Mouse (Mus musculus) kidney, embryonic 16.5 days (tissue): ENCODE results near the gene Camk1g. TPM values are rescaled to one million over a fixed set of nuclear protein-coding genes. Genes with fewer than 3 reads are reported as not detected.

ENCODE experiments used
- ATAC-seq: fragments of 200-750 bp; cut with Nextera tagmentation; 2 replicates; pipeline ENCODE4 v1.8.0; 2017; ENCODE audit warnings: moderate TSS enrichment; ENCODE audit not compliant: low FRiP score, low TSS enrichment
- H3K27ac ChIP-seq: fragments of 300-500 bp; sonication (generic); 2 replicates; pipeline ENCODE4 v1.5.1; 2014; ENCODE audit warnings: low read length
- H3K27me3 ChIP-seq: fragments of 300-500 bp; sonication (generic); 2 replicates; pipeline ENCODE4 v1.6.1; 2014; ENCODE audit warnings: low read length, control low read depth, mixed read lengths; ENCODE audit not compliant: insufficient read depth
- H3K36me3 ChIP-seq: fragments of 300-500 bp; sonication (generic); 2 replicates; pipeline ENCODE4 v1.6.1; 2014; ENCODE audit warnings: low read length, control low read depth, mixed read lengths; ENCODE audit not compliant: insufficient read depth
- H3K4me1 ChIP-seq: fragments of 300-500 bp; sonication (generic); 2 replicates; pipeline ENCODE4 v1.6.1; 2014; ENCODE audit warnings: low read length, control low read depth, mixed read lengths; ENCODE audit not compliant: insufficient read depth
- H3K4me2 ChIP-seq: fragments of 300-500 bp; sonication (generic); replicated peaks from 2 replicates; pipeline ENCODE4 v1.6.1; 2014; ENCODE audit warnings: low read depth, low read length
- H3K4me3 ChIP-seq: fragments of 300-500 bp; sonication (generic); 2 replicates; pipeline ENCODE4 v1.5.1; 2014; ENCODE audit warnings: mild to moderate bottlenecking, low read length
- H3K9ac ChIP-seq: fragments of 300-500 bp; sonication (generic); replicated peaks from 2 replicates; pipeline ENCODE4 v1.6.1; 2014; ENCODE audit warnings: low read length
- H3K9me3 ChIP-seq: fragments of 300-500 bp; sonication (generic); 2 replicates; pipeline ENCODE4 v1.6.1; 2016; ENCODE audit warnings: low read length, control low read depth
- WGBS: fragments of 180-500 bp; shearing (Covaris S2); extraction: QIAGEN DNeasy Blood & Tissue Kit; methylation state at CpG from one replicate; pipeline ENCODE4 v1.1.7; 2014; 5-methylcytosine and 5-hydroxymethylcytosine counted together
- polyA plus RNA-seq: library from polyadenylated mRNA; unstranded; fragments of >200 nt; fragmentation: Nextera tagmentation; extraction: Ambion mirVana; gene quantifications from 2 replicates; pipeline ENCODE4 v1.2.1, GENCODE M21; 2015

Gene Camk1g
- polyA plus RNA-seq = 14.1 and 16.2 TPM in 2 replicates

DNA sequence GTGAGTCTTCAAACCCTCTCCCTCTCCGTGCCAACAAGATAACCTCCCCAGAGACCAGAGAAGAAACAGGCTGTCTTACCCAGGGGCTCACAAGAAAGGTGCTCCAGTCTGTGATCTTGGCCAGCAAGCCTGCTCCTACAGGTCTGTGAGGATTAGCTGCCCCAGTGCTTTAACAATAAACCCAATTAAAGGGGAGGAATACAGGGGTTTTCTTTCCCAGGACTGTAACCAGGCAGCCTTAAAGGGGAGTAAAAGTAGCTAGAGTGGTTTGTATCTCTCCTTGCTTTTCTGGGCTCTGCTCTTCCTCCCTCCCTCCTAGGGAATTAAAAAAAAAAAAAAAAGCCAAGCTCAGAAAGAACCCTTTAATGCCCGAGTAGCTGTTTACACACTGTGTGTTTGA is at the start of gene Camk1g:
Gene Camk1g (minus strand): TSS at position 203 of the 400 bp plus-strand sequence.
- no peak within 1 kb of the TSS; the same call in 1 of the 2 replicates for H3K27ac ChIP-seq

DNA sequence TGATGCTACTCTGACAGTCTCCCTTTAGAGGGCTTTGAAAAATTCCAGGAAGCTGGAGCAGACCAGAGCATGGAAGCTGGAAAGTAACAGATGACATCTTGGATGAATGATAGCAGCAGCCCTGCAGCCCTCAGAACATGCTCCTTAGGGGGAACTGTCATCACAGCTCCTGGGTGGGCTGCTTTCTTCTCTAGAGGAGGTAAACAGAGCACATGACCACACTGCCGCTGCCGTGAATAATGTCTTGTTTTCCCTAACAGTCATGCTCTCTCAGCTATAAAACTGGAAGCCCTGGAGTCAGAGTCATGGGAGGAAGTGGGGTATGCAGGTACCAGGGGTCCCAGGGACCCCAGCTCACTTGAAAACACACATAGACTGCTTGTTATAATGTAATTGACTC is 49.1 kb upstream of the Camk1g start:
- Histone ChIP-seq H3K4me1 (peaks cover 26% of the 10 kb centered on the region), H3K36me3 (no peaks in the 10 kb centered on the region), H3K4me2 (no peak overlapping the region), H3K9ac (peak overlapping the region; percentile 39; the same call in 1 of the 2 replicates), H3K9me3 (no peaks in the 10 kb centered on the region), H3K27ac (peak overlapping the region; percentile 35; the same call in 1 of the 2 replicates), H3K27me3 (no peaks in the 10 kb centered on the region), H3K4me3 (no peak overlapping the region)
- ATAC-seq = peak; percentile 64; the same call in 1 of the 2 replicates
- WGBS = 0% methylated on average over 2 of the region's 2 CpGs

More for the DNA sequence above, at the start of gene Camk1g:
- Histone ChIP-seq H3K4me2 (peak within 1 kb of the TSS; percentile 67), H3K9ac (peak within 1 kb of the TSS; percentile 53), H3K4me3 (peak within 1 kb of the TSS; percentile 54), H3K27me3 (no peaks in the 10 kb centered on the region), H3K9me3 (no peaks in the 10 kb centered on the region), H3K4me1 (peaks cover 23% of the 10 kb centered on the region), H3K36me3 (no peaks in the 10 kb centered on the region)
- 3% methylated on average over 2 of the region's 2 CpGs for WGBS
- ATAC-seq = peak; percentile 87

DNA sequence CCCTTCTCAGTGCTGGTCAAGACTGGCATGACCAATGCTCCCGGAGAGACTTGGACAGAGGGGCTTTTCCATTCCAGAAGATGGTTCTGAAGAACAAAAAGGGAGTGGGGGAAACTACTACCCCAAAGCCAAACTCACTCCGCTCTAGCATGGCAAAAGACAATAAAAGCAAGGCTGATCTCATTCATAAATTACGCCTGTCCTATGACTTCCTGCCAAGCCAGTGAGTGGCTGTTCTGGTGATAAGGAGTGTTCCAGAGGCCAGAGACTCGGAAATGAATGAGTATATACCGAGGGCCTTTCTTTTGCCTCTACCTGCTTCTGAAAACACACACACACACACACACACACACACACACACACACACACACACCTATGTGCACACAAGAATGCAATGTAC is 48.6 kb upstream of the Camk1g start:
- Histone ChIP-seq H3K4me3 (no peak overlapping the region), H3K4me2 (no peak overlapping the region), H3K9ac (no peak overlapping the region), H3K4me1 (peaks cover 23% of the 10 kb centered on the region), H3K27ac (0 out of 2 replicates have a peak overlapping the region, but pooled peaks have one; percentile 35), H3K27me3 (no peaks in the 10 kb centered on the region), H3K9me3 (no peaks in the 10 kb centered on the region), H3K36me3 (no peaks in the 10 kb centered on the region)
- ATAC-seq = no peak
- WGBS = 31% methylated on average over 5 of the region's 5 CpGs

DNA sequence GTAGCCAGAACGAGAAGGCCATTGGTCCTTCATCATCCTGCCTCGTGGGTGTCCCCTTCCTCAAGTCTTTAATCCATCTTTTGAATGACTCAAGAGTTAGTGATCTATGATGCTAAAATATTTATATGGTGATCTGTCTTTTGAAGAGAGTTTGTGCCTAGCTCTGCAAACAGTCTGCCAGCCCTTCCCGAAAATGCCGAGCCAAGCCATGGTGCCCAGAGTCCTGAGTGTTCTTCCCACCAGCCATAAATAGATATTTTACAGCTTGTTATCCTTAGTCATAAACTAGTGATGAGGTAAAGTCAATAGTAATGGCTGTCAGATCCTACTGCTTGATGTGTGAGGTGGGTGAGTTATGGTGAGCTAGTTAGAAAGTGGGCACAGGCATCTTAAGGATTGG is 44.0 kb upstream of the Camk1g start:
- Histone ChIP-seq H3K4me1 (peaks cover 9% of the 10 kb centered on the region), H3K9me3 (no peaks in the 10 kb centered on the region), H3K27me3 (no peaks in the 10 kb centered on the region; the same call in 1 of the 2 replicates), H3K36me3 (no peaks in the 10 kb centered on the region), H3K4me3 (no peak overlapping the region), H3K27ac (no peak overlapping the region), H3K4me2 (no peak overlapping the region), H3K9ac (no peak overlapping the region)
- no peak for ATAC-seq
- 82% methylated on average over 4 of the region's 4 CpGs for WGBS

DNA sequence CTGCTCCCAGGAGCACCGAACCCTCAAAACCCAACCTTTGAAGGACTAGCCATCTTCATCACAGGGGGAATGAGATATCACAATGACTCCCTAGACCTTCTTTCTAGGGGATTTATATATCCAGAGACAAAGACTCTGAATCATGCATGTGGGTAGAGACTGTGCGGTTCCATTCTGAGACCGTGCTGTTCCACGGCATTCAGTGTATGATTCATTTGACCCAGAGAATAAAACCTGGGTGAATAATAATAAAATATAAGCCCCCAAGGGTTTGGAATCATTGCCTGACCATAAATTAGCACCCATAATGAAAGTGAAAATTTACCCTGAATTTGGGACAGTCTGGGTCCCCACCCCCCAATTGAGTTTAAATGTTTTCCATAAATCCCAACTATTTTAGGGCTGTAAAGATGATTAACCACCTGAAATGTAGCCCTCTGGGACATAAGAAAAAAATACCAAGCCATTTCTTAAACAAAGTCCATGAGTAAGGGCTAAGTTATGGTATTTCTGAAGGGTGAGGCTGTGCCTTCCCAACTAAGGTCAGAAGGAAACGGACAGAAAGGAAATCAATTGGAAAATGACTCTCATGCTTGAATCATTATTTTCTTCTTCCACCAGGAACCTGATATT is 43.4 kb upstream of the Camk1g start:
- no peak overlapping the region for H3K4me3 ChIP-seq
- no peak for ATAC-seq
- no peaks in the 10 kb centered on the region for H3K36me3 ChIP-seq
- no peak overlapping the region for H3K9ac ChIP-seq
- H3K27me3 ChIP-seq = no peaks in the 10 kb centered on the region; the same call in 1 of the 2 replicates
- 75% methylated on average over 5 of the region's 5 CpGs for WGBS
- no peak overlapping the region for H3K27ac ChIP-seq
- H3K4me2 ChIP-seq = no peak overlapping the region
- peaks cover 4% of the 10 kb centered on the region for H3K4me1 ChIP-seq
- H3K9me3 ChIP-seq = no peaks in the 10 kb centered on the region

DNA sequence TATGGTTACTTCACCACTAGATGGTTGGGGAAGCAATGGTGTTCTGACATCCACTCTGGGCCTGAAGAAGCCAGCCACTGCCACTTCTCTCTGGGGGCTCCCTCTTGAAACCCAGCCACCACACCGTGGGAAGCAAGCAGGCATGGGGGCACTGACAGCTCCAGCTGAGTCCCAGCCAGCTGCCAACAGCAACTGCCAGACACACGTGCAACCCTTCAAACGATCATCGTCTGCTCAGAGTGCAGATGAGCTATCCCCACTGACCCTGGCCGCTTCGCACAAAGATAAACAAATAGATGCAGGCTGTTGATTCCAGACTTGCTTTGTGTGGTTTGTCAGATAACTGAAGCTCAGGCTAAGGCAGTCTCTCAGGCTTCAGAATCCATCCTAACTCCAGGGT is 37.4 kb upstream of the Camk1g start:
- no peak overlapping the region for H3K4me3 ChIP-seq
- H3K27me3 ChIP-seq = no peaks in the 10 kb centered on the region; the same call in 1 of the 2 replicates
- H3K27ac ChIP-seq = no peak overlapping the region
- WGBS = 41% methylated on average over 6 of the region's 6 CpGs
- no peaks in the 10 kb centered on the region for H3K36me3 ChIP-seq
- H3K9ac ChIP-seq = no peak overlapping the region
- no peaks in the 10 kb centered on the region for H3K4me1 ChIP-seq
- H3K9me3 ChIP-seq = no peaks in the 10 kb centered on the region
- no peak for ATAC-seq
- no peak overlapping the region for H3K4me2 ChIP-seq

DNA sequence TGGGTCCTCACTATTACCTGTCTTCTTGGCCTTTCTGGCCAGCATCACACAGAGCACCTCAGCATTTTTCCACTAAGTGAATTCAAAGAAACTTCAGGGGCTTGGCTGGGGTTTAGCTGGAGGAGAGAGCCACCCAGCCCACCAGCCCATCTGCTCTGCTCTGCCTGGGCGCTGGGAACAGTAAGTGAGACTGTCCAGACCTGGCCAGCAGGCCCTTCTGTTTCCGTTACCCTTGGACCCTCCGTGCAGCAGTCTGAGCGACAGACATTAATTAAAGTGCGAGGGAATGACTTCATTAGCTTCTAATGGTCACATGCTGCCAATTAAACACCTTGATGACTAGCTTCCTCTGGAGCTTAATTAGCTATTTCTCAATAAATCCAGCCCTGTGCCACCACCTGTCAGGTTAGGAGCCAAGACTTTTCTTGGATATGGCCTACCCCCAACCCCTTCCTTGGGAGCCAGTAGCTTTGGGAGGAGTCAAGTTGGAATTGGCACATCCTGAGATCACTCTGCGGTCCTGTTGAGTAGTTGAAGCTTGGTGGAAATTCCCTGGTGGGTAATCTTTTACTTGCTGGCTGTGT is 36.1 kb upstream of the Camk1g start:
- no peak overlapping the region for H3K4me3 ChIP-seq
- H3K4me1 ChIP-seq = no peaks in the 10 kb centered on the region
- H3K27ac ChIP-seq = no peak overlapping the region
- WGBS = 64% methylated on average over 6 of the region's 6 CpGs
- no peaks in the 10 kb centered on the region; the same call in 1 of the 2 replicates for H3K27me3 ChIP-seq
- no peaks in the 10 kb centered on the region for H3K36me3 ChIP-seq
- H3K9me3 ChIP-seq = no peaks in the 10 kb centered on the region
- H3K4me2 ChIP-seq = no peak overlapping the region
- no peak for ATAC-seq
- no peak overlapping the region for H3K9ac ChIP-seq

DNA sequence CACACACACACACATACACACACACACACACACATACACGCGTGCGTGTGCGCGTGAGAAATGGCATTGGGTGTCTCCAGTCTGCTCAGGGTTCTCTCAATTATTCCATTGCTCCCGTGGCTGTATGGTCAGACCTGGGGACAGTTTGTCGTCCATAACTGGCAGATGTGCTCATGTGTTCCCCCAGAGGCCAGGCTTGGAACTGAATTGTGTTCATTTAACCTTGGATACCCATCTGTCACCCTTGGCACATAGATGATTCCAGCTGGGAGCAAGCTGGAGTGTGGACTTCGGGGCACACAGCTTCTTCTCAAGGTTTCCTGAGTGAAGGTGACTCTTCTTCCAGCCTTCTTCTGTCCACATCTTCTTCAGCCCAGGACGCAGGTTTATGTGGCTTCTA is 31.6 kb upstream of the Camk1g start:
- H3K4me2 ChIP-seq = no peak overlapping the region
- H3K4me1 ChIP-seq = no peaks in the 10 kb centered on the region
- no peak for ATAC-seq
- H3K9me3 ChIP-seq = no peaks in the 10 kb centered on the region
- no peaks in the 10 kb centered on the region for H3K27me3 ChIP-seq
- H3K27ac ChIP-seq = no peak overlapping the region
- WGBS = 86% methylated on average over 9 of the region's 9 CpGs
- no peak overlapping the region for H3K9ac ChIP-seq
- H3K4me3 ChIP-seq = no peak overlapping the region
- no peaks in the 10 kb centered on the region for H3K36me3 ChIP-seq

DNA sequence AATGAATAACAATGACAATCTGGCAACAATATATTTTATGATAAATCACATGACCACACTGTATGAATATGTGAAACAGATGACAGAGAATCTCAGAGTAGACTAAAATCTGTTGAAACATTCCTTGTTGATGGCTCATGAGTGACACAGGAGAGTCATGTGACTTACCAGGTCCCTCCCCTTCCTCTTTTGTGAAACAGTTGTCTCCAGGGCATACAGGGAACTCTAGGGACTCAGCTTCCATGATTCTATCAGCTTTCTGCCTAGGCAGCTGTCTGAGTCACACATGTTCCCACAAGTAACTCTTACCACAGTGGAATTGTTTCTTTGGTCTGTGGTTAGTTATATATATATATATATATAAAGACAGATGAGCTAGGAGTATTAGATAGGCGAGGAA is 30.2 kb upstream of the Camk1g start:
- Histone ChIP-seq H3K4me3 (no peak overlapping the region), H3K9me3 (no peaks in the 10 kb centered on the region), H3K27ac (no peak overlapping the region), H3K36me3 (no peaks in the 10 kb centered on the region), H3K27me3 (no peaks in the 10 kb centered on the region), H3K4me1 (no peaks in the 10 kb centered on the region), H3K4me2 (no peak overlapping the region), H3K9ac (no peak overlapping the region)
- no peak for ATAC-seq
- WGBS = 95% methylated on average over 1 of the region's 1 CpGs

DNA sequence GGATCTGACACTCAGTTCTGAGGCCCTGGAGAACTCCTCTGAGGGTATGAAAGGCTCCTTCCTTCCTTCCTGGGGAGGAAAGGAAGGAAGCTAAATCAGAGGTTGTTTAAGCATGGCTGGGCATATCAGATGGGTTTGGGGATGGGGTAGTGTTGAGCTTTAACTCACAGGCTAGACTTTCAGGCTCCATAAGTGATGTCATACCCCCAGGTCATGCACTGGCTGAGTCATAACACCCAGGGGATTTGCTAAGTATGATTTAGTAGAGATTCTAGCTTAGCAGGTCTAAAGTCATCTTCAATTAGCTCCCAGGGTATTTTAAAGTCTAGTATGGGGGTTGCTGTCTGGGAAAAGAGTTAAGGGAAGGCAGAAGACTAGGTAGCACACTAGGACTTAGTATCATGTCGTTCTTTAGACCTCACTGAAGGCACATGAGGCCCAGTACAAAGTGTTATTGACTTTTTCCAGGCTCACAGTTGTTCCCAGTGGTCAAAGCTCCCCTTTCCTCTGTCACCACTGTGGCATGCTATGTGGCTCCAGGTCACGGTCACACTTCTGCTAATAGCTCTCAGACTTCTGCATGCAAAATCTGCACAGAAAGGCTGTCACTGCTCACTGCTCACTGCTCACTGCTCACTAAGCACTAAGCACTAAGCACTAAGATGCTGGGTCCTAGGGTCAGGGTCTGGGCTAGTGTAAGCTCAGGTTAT is 28.8 kb upstream of the Camk1g start:
- Histone ChIP-seq H3K9me3 (no peaks in the 10 kb centered on the region), H3K27me3 (no peaks in the 10 kb centered on the region), H3K27ac (no peak overlapping the region), H3K4me2 (no peak overlapping the region), H3K9ac (no peak overlapping the region), H3K4me3 (no peak overlapping the region), H3K4me1 (no peaks in the 10 kb centered on the region), H3K36me3 (no peaks in the 10 kb centered on the region)
- ATAC-seq = no peak
- 59% methylated on average over 2 of the region's 2 CpGs for WGBS
